Mouse (Mus musculus): ENCODE results near the gene Zfp872.

- no peak for TF ChIP-seq CTCF (IDR thresholded peaks at IDR 0.05; ENCODE audit: low read depth, low read length)
- TF ChIP-seq POLR2A (IDR thresholded peaks at IDR 0.05; ENCODE audit: extremely low read depth, insufficient read depth, low read length), result no peak
Observed at GRCm38 (mm10) chr9:22139746-22140145, 48.1 kb upstream of the Zfp872 start.
